Mouse (Mus musculus) right cerebral cortex, postnatal 4 days (tissue): ENCODE data around the gene Hmbs.
"Not testable (repeated sequence)": the region's sequence is repeated elsewhere in the genome, so short reads cannot be mapped to it uniquely, and the experiment has no call there.

Experiments used
- DNase-seq: peaks from one replicate; pipeline ENCODE4 v3.0.0-alpha.2; 2022

Hmbs gene

GRCm38 (mm10) chr9:44343781-44344421 lies at the start of gene Hmbs:
Gene Hmbs, minus strand, starts transcription at chr9:44344228.
- peak; percentile 78 for DNase-seq

GRCm38 (mm10) chr9:44391466-44391865 lies 47.4 kb upstream of the Hmbs start:
- peak; percentile 82 for DNase-seq

DNA sequence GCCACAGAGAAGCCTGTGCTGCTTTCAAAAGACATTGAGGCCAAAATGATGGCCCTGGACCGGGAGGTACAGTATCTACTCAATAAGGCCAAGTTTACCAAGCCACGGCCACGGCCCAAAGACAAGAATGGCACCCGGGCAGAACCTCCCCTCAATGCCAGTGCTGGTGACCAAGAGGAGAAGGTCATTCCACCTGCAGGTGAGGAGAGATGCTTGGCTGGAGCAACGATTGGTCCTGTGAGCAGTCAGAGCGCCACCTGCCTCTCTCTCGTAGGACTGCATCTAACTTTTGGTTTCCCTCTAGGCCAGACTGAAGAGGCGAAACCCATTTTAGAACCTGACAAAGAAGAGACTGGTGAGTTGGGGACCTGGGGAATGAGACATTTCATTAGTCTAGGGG lies 45.2 kb upstream of the Hmbs start:
- peak; percentile 49 for DNase-seq

DNA sequence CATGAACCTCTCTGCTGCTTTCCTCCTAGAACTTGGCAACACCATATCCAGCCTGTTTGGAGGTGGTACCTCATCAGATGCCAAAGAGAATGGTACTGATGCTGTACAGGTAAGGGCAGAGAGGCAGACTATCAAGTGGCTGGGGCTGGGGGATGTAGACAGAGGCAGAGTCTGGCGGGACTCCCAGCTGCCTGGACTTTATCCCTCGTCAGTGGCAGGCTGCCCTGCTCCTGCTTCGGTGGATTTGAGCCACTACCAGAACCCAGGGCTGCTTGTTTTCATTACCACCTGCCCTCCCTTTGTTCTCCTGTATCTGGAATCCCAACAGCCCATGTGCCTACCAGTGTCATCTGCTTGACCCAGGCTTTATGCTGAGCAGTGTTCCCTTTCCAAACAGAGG lies 43.2 kb upstream of the Hmbs start:
- DNase-seq = no peak

DNA sequence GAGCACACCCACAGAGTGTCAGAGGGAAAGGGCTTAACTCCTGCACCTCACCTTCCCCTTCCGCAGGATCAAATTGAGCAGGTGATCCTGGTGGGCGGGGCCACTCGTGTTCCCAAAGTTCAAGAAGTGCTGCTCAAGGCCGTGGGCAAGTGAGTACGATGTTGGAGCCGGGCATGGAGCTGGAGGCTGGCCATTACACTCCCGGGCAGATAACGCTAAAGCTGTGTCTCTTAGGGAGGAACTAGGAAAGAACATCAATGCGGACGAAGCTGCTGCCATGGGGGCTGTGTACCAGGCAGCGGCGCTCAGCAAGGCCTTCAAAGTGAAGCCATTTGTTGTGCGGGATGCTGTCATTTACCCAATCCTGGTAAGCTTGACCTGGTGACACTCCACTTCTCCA lies 40.6 kb upstream of the Hmbs start:
- DNase-seq = no peak

DNA sequence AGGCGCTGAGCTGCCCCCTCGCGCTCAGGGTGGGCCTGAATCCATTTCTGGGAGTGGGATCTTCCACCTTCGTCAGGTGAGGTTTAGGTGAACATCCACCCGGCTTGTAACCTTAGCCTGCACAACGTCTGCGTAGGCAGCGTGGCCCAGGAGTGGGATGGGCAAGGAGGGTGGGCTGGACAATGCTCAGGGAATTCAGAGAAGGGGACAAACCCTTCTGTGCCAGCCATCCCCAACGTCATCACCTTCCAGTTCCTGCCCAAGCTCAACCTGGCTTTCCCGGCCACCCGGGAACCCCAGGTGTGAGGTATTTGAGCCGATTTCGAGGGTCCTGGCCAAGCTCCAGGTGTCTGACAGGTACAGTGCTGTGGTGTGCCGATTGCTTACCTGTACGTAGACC lies 35.8 kb upstream of the Hmbs start:
- no peak for DNase-seq

DNA sequence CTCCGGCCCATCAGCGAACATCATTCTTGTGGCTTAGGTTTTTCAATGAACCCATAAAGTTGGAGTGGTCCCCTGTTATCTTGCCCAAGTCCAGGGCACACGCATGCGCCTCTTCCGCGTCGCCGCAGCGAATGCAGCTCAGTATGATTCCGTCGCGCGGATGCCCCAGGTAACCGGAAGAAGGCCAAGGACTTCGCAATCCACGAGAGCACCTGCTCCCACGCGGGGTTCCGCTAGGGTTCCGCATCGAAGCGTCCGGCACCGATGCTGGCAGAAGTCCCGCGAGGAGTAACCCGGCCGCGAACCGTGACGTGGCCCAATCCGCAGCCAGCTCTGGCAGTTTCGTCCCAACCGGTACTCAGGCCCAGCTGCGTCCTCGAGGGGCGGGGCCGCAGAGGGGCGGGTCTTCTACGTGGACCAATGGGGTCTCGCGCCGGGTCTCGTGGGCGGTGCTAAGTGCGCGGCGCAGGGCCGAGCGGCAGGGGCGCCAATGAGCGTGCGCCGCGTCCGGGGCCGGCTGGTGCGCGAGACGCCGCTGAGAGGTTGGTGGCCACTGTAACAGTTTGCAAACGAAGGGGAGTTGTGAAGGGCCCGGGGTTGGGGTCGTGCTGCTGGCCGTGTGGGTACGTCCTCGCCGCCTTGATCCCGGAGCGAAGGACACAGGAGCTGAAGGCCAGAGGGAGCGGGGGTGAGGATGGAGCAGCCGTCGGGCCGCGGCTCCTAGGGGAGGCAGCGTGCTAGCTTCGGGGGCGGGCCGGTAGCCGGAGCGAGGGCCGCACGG lies 35.2 kb upstream of the Hmbs start, which contains the start of gene Hyou1:
Hyou1 (plus strand) TSS at position 437 of the 781 bp plus-strand sequence.
- peak; percentile 99 for DNase-seq

DNA sequence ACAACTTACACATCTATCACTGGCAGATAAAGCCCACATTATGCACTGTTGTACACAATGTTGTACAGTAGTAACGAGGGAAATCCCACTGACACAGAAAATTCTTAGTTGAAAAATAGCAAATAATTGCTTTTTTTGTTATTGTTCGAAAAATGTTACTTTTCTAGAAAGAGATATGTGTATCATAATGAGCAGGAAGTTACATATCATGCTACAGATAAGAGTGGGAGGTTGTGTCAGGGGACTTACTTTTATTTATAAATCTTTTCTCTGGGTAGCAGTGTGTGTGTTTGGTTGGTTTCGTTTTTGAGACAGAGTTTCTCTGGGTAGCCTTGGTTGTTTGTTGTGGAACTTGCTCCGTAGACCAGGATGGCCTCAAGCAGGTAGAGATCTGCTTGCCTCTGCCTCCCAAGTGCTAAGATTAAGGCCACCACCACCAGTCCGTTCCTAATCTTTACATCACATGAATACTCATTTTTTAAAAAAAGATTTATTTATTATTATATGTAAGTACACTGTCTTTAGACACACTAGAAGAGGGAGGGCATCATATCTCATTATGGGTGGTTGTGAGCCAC lies 34.2 kb upstream of the Hmbs start:
- no peak for DNase-seq

DNA sequence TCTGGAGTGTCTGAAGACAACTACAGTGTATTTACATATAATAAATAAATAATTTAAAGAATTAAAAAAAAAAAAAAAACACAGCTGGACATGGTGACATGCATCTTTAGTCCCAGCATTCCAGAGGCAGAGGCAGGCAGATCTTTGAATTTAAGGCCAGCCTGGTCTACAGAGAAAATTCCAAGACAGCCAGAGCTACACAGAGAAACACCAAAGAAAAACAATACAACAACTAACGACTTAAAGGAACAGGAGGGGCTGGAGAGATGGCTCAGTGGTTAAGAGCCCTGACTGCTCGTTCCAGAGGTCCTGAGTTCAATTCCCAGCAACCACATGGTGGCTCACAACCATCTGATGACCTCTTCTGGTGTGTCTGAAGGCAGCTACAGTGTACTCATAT lies 33.3 kb upstream of the Hmbs start:
- not testable (repeated sequence) for DNase-seq

DNA sequence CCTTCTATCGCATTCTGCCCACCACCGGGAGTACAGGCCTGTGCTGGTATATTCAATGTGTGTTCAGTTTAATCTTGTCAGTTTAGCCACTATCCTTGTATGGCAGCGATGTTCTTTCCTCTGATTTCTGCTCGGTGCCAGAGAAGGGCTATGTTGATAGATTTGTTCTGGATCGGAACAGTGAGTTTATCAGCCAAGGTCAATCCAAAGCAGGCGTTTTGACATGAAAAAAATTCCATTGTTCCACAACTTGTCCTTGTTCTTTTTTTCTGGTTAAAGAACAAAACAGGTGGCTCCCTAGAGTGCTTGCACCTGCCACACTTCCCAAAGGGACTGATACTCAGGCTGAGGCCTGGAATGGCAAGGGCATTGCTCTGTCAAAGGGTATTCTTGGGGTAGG lies 32.1 kb upstream of the Hmbs start:
- DNase-seq = no peak

DNA sequence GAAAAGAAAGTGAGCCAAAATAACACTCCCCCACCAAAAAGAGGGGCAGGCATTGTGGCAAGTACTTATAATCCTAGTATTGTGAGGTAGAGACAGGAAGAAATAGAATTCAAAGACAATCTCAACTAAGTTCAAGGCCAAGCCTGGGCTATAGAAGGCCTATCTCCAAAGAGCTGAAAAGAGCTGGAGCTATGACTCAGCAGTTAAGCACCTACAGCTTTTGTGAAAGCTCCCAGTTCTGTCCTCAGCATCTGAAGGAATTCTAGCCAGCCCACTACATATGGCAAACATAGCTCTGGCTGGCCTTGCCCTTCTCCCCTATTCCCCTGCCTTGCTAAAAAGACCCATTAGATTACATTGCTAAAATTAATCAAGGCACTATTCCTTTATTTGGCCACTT lies 29.4 kb upstream of the Hmbs start:
- no peak for DNase-seq

DNA sequence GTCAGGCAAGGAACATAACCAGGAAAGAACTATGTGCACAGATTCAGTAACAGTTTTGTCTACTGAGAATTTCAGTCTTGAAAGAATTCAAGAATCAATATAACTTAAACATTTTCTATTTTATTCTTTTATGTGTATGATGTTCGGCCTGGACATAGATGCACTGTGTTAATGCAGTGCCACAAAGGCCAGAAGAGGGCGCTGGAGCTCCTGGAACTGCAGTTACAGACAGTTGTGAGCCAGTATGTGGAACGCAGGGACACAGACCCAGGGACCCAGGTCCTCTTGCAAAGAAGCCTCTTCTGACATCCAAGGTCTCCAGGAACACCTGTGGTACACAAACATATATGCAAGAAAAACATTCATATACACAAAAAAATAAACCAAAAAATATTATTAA lies 20.5 kb upstream of the Hmbs start:
- DNase-seq = peak; percentile 31

DNA sequence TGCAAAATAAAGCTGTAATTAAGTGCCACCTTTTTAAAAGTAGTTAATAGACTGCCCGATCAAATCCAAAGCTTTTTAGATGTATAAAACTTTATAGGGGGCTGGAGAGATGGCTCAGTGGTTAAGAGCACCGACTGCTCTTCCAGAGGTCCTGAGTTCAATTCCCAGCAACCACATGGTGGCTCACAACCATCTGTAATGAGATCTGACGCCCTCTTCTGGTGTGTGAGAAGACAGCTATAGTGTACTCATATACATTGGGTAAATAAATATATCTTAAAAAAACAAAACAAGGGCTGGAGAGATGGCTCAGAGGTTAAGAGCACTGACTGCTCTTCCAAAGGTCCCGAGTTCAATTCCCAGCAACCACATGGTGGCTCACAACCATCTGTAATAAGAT lies 17.9 kb upstream of the Hmbs start:
- not testable (repeated sequence) for DNase-seq

DNA sequence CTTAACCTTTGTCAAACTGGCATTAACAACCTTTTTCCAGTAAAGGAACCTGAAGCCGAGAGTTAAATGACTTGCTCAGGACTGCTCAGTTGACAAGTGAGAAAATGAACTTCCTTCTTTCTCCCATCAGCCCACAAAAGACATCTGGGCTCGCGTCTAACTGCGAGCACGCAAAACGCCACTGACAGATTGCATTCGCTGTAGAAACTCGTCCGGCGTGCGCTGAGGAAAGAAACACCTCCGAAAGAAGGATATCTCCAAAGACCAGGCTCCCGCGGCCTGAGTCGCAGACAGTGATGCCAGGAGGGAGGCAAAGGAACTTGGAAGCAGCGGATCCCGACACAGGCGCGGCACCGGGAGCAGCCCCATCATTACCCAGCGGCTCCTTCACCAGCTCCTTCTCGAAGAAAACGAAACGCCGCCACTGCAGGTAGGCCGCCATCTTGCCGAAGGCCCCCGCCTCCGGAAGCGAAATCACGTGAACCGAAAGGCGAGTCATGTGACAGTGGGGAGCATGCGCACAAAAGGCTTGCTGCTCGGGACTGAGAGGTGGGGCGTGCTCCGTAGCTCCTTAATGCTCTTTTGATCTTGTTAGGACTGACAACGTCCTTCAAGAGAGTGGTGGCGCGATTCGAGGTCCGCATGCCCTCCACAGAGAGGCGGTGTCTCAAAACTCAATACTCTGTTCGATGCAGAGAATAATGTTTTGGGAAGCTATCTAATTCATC lies 17.3 kb upstream of the Hmbs start, which contains the start of gene Vps11:
Vps11 (minus strand) TSS at position 481 of the 728 bp plus-strand sequence.
- peak; percentile 94 for DNase-seq

GRCm38 (mm10) chr9:44357207-44357606 lies 13.2 kb upstream of the Hmbs start:
- DNase-seq = no peak

- DNase-seq = no peak
Observed at GRCm38 (mm10) chr9:44353142-44353541, 9.1 kb upstream of the Hmbs start.

GRCm38 (mm10) chr9:44352337-44352736 lies 8.3 kb upstream of the Hmbs start:
- no peak for DNase-seq

GRCm38 (mm10) chr9:44351396-44351795 lies 7.4 kb upstream of the Hmbs start:
- DNase-seq = no peak

- DNase-seq = no peak
Observed at GRCm38 (mm10) chr9:44348546-44348945, 4.5 kb upstream of the Hmbs start.

- no peak for DNase-seq
Observed at GRCm38 (mm10) chr9:44347621-44348020, 3.6 kb upstream of the Hmbs start.

GRCm38 (mm10) chr9:44347166-44347565 lies 3.1 kb upstream of the Hmbs start:
- no peak for DNase-seq

DNA sequence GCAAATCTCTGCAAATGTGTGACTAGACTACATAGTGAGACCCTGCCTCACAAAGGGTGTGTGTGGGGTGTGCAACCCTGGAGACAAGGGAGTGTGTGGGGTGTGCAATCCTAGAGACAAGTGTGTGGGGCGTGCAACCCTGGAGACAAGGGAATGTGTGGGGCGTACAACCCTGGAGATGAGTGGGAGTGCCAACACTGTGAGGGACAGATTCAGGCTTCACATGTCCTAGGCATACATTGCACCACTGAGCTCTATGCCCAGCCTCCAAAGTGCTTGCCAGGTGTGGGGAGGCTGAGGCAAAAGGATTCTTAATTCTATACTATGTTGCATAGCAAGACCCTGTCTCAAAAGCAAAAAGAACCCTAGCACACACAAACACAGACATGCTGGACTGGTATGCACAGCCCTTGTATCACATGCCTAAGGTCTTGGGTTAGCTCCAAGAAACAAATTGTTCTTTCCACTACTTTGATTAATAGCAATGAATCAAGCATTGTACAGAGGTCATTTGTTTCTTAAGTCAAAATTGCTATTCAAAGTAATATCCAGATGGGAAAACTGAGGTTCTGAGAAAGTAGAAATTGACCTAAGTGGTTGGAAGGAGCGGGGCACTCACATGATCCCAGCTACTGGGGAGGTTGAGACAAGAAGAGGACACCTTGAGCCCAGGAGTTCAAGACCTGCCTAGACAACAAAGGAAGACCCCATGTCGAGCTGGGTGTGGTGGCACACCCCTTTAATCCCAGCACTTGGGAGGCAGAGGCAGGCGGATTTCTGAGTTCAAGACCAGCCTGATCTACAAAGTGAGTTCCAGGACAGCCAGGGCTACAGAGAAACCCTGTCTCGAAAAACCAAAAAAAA lies 1.8 kb upstream of the Hmbs start:
- no peak for DNase-seq
